Mouse (Mus musculus) liver, embryonic 12.5 days (tissue): ENCODE measurements around the gene Abhd17a. TPM values are rescaled to one million over a fixed set of nuclear protein-coding genes. Genes with fewer than 3 reads are reported as not detected.

ENCODE experiments used
- ATAC-seq: fragments of 200-750 bp; cut with Nextera tagmentation; 2 replicates; pipeline ENCODE4 v1.8.0; 2017; ENCODE audit warnings: moderate number of reproducible peaks, mild to moderate bottlenecking, moderate library complexity
- H3K27ac ChIP-seq: fragments of 300-500 bp; sonication (generic); 2 replicates; pipeline ENCODE4 v1.5.1; 2016; ENCODE audit warnings: mild to moderate bottlenecking
- H3K27me3 ChIP-seq: fragments of 300-500 bp; sonication (generic); replicated peaks from 2 replicates; pipeline ENCODE4 v1.6.1; 2016; ENCODE audit warnings: mild to moderate bottlenecking, moderate library complexity
- H3K36me3 ChIP-seq: fragments of 300-500 bp; sonication (generic); 2 replicates; pipeline ENCODE4 v1.6.1; 2016; ENCODE audit warnings: mild to moderate bottlenecking, moderate library complexity
- H3K4me1 ChIP-seq: fragments of 300-500 bp; sonication (generic); 2 replicates; pipeline ENCODE4 v1.6.1; 2016
- H3K4me2 ChIP-seq: fragments of 300-500 bp; sonication (generic); 2 replicates; pipeline ENCODE4 v1.6.1; 2016; ENCODE audit warnings: mild to moderate bottlenecking, moderate library complexity
- H3K4me3 ChIP-seq: fragments of 300-500 bp; sonication (generic); 2 replicates; pipeline ENCODE4 v1.5.1; 2016; ENCODE audit warnings: mild to moderate bottlenecking, moderate library complexity
- H3K9ac ChIP-seq: fragments of 300-500 bp; sonication (generic); 2 replicates; pipeline ENCODE4 v1.6.1; 2016; ENCODE audit warnings: mild to moderate bottlenecking, moderate library complexity
- H3K9me3 ChIP-seq: fragments of 300-500 bp; sonication (generic); replicated peaks from 2 replicates; pipeline ENCODE4 v1.6.1; 2016; ENCODE audit warnings: mild to moderate bottlenecking, moderate library complexity
- WGBS: fragments of 180-500 bp; shearing (Covaris S2); methylation state at CpG from one replicate; pipeline ENCODE4 v1.1.7; 2016; ENCODE audit not compliant: insufficient replicate concordance; 5-methylcytosine and 5-hydroxymethylcytosine counted together
- polyA plus RNA-seq: library from polyadenylated mRNA; unstranded; fragments of >200 nt; fragmentation: Nextera tagmentation; extraction: Ambion mirVana; gene quantifications from 2 replicates; pipeline ENCODE4 v1.2.1, GENCODE M21; 2016

Abhd17a gene
- polyA plus RNA-seq, 1 experiment from 2014 or later, result 86.4 TPM

- H3K9ac ChIP-seq, result no peak overlapping the region
- WGBS, result 83% methylated on average over 9 of the region's 9 CpGs
- no peak for ATAC-seq
- H3K4me1 ChIP-seq, result peaks cover 63% of the 10 kb centered on the region
- H3K4me3 ChIP-seq, result no peak overlapping the region
- H3K27ac ChIP-seq, result peak overlapping the region; percentile 96
- H3K27me3 ChIP-seq, result no peaks in the 10 kb centered on the region
- no peak overlapping the region for H3K4me2 ChIP-seq
- H3K36me3 ChIP-seq, result peaks cover 9% of the 10 kb centered on the region
- H3K9me3 ChIP-seq, result no peaks in the 10 kb centered on the region
Observed at GRCm38 (mm10) chr10:80620365-80620764, 30.2 kb upstream of the Abhd17a start.

- no peak overlapping the region for H3K4me3 ChIP-seq
- no peak overlapping the region for H3K9ac ChIP-seq
- peaks cover 16% of the 10 kb centered on the region for H3K36me3 ChIP-seq
- no peaks in the 10 kb centered on the region for H3K9me3 ChIP-seq
- 39% methylated on average over 8 of the region's 8 CpGs for WGBS
- no peaks in the 10 kb centered on the region for H3K27me3 ChIP-seq
- peak overlapping the region; percentile 96 for H3K27ac ChIP-seq
- H3K4me2 ChIP-seq, result peak overlapping the region; percentile 22
- ATAC-seq, result no peak
- H3K4me1 ChIP-seq, result peaks cover 56% of the 10 kb centered on the region
Observed at GRCm38 (mm10) chr10:80619465-80620244, 29.5 kb upstream of the Abhd17a start.

- Histone ChIP-seq H3K9me3 (no peaks in the 10 kb centered on the region), H3K36me3 (peaks cover 30% of the 10 kb centered on the region), H3K4me1 (peaks cover 41% of the 10 kb centered on the region), H3K4me2 (no peak overlapping the region), H3K4me3 (no peak overlapping the region), H3K27ac (no peak overlapping the region), H3K27me3 (no peaks in the 10 kb centered on the region), H3K9ac (no peak overlapping the region)
- WGBS, result 58% methylated on average over 9 of the region's 9 CpGs
- ATAC-seq, result no peak
Observed at GRCm38 (mm10) chr10:80618181-80618580, 28.0 kb upstream of the Abhd17a start.

GRCm38 (mm10) chr10:80614351-80614750 is 24.2 kb upstream of the Abhd17a start:
- H3K36me3 ChIP-seq, result peaks cover 67% of the 10 kb centered on the region
- H3K9ac ChIP-seq, result no peak overlapping the region
- H3K4me3 ChIP-seq, result no peak overlapping the region
- no peak for ATAC-seq
- H3K4me1 ChIP-seq, result peaks cover 34% of the 10 kb centered on the region
- no peaks in the 10 kb centered on the region for H3K9me3 ChIP-seq
- H3K27me3 ChIP-seq, result no peaks in the 10 kb centered on the region
- H3K27ac ChIP-seq, result no peak overlapping the region
- H3K4me2 ChIP-seq, result no peak overlapping the region
- 84% methylated on average over 6 of the region's 6 CpGs for WGBS

- WGBS, result 73% methylated on average over 3 of the region's 3 CpGs
Observed at GRCm38 (mm10) chr10:80613821-80614220, 23.7 kb upstream of the Abhd17a start.

GRCm38 (mm10) chr10:80611905-80612304 is 21.8 kb upstream of the Abhd17a start:
- no peak for ATAC-seq
- H3K4me1 ChIP-seq, result peaks cover 44% of the 10 kb centered on the region
- H3K27ac ChIP-seq, result 0 out of 2 replicates have a peak overlapping the region, but pooled peaks have one; percentile 33
- no peak overlapping the region for H3K4me3 ChIP-seq
- 92% methylated on average over 3 of the region's 3 CpGs for WGBS
- H3K9me3 ChIP-seq, result no peaks in the 10 kb centered on the region
- no peak overlapping the region for H3K9ac ChIP-seq
- H3K36me3 ChIP-seq, result peaks cover 92% of the 10 kb centered on the region
- no peaks in the 10 kb centered on the region for H3K27me3 ChIP-seq
- H3K4me2 ChIP-seq, result no peak overlapping the region

More at GRCm38 (mm10) chr10:80613821-80614220, 23.7 kb upstream of the Abhd17a start:
- no peaks in the 10 kb centered on the region for H3K27me3 ChIP-seq
- H3K36me3 ChIP-seq, result peaks cover 73% of the 10 kb centered on the region
- ATAC-seq, result no peak
- no peak overlapping the region for H3K27ac ChIP-seq
- H3K4me2 ChIP-seq, result no peak overlapping the region
- H3K9me3 ChIP-seq, result no peaks in the 10 kb centered on the region
- no peak overlapping the region for H3K4me3 ChIP-seq
- H3K4me1 ChIP-seq, result peaks cover 33% of the 10 kb centered on the region
- H3K9ac ChIP-seq, result no peak overlapping the region

GRCm38 (mm10) chr10:80611024-80611423 is 20.9 kb upstream of the Abhd17a start:
- Histone ChIP-seq H3K27ac (peak overlapping the region; percentile 42), H3K9ac (no peak overlapping the region), H3K4me1 (peaks cover 49% of the 10 kb centered on the region), H3K9me3 (no peaks in the 10 kb centered on the region), H3K4me3 (no peak overlapping the region), H3K27me3 (no peaks in the 10 kb centered on the region), H3K36me3 (peaks cover 98% of the 10 kb centered on the region), H3K4me2 (no peak overlapping the region)
- peak; percentile 52; the same call in 1 of the 2 replicates for ATAC-seq
- 47% methylated on average over 4 of the region's 4 CpGs for WGBS

- Histone ChIP-seq H3K27me3 (no peaks in the 10 kb centered on the region), H3K36me3 (peaks cover 93% of the 10 kb centered on the region), H3K4me1 (peaks cover 53% of the 10 kb centered on the region), H3K4me2 (no peak overlapping the region), H3K27ac (peak overlapping the region; percentile 42), H3K4me3 (no peak overlapping the region), H3K9ac (no peak overlapping the region), H3K9me3 (no peaks in the 10 kb centered on the region)
- 75% methylated on average over 9 of the region's 9 CpGs for WGBS
- ATAC-seq, result no peak
Observed at GRCm38 (mm10) chr10:80610116-80610785, 20.1 kb upstream of the Abhd17a start.

GRCm38 (mm10) chr10:80609269-80609924 is 19.3 kb upstream of the Abhd17a start:
- WGBS, result 86% methylated on average over 10 of the region's 10 CpGs
- H3K4me1 ChIP-seq, result peaks cover 61% of the 10 kb centered on the region
- no peak overlapping the region; the same call in 1 of the 2 replicates for H3K9ac ChIP-seq
- H3K9me3 ChIP-seq, result no peaks in the 10 kb centered on the region
- no peaks in the 10 kb centered on the region for H3K27me3 ChIP-seq
- no peak for ATAC-seq
- peaks cover 88% of the 10 kb centered on the region for H3K36me3 ChIP-seq
- no peak overlapping the region for H3K4me3 ChIP-seq
- H3K27ac ChIP-seq, result 0 out of 2 replicates have a peak overlapping the region, but pooled peaks have one; percentile 42
- H3K4me2 ChIP-seq, result no peak overlapping the region

GRCm38 (mm10) chr10:80608435-80608834 is 18.3 kb upstream of the Abhd17a start:
- no peak overlapping the region for H3K4me3 ChIP-seq
- no peaks in the 10 kb centered on the region for H3K9me3 ChIP-seq
- WGBS, result 80% methylated on average over 3 of the region's 3 CpGs
- no peak overlapping the region; the same call in 1 of the 2 replicates for H3K9ac ChIP-seq
- peak overlapping the region; percentile 2; the same call in 1 of the 2 replicates for H3K27ac ChIP-seq
- H3K36me3 ChIP-seq, result peaks cover 79% of the 10 kb centered on the region
- H3K4me2 ChIP-seq, result no peak overlapping the region
- ATAC-seq, result no peak
- peaks cover 71% of the 10 kb centered on the region for H3K4me1 ChIP-seq
- no peaks in the 10 kb centered on the region for H3K27me3 ChIP-seq

GRCm38 (mm10) chr10:80606737-80607350 is 16.7 kb upstream of the Abhd17a start:
- H3K36me3 ChIP-seq, result peaks cover 63% of the 10 kb centered on the region
- no peak overlapping the region for H3K4me2 ChIP-seq
- peak overlapping the region; percentile 11; the same call in 1 of the 2 replicates for H3K27ac ChIP-seq
- no peaks in the 10 kb centered on the region for H3K27me3 ChIP-seq
- no peak overlapping the region for H3K4me3 ChIP-seq
- H3K9ac ChIP-seq, result no peak overlapping the region
- WGBS, result 96% methylated on average over 34 of the region's 34 CpGs
- peaks cover 81% of the 10 kb centered on the region for H3K4me1 ChIP-seq
- no peak for ATAC-seq
- H3K9me3 ChIP-seq, result no peaks in the 10 kb centered on the region
